In genomic region chr14:79335613-79336012, GRCm38 (mm10) we compare ENCODE assay signal across 27 mouse cellular contexts.
"Had no signal": no experiment of that assay in that cellular context is flagged by ENCODE, and none has a peak within 500 bp of the region (broad histone marks: within the 10 kb centered on the region; RNA-seq: fewer than 3 reads in every experiment).

No protein-coding gene starts in this region.

- H3K4me2 ChIP-seq: limb, embryonic 12.5 days; limb, embryonic 13.5 days; limb, embryonic 15.5 days; liver, embryonic 11.5 days; liver, embryonic 12.5 days; liver, embryonic 13.5 days; liver, embryonic 15.5 days; lung, embryonic 14.5 days; lung, embryonic 15.5 days; midbrain, embryonic 11.5 days; midbrain, embryonic 12.5 days; midbrain, embryonic 13.5 days; midbrain, embryonic 15.5 days; neural tube, embryonic 12.5 days had no signal

- H3K27me3 ChIP-seq: limb, embryonic 12.5 days; limb, embryonic 13.5 days; limb, embryonic 15.5 days; liver, embryonic 12.5 days; liver, embryonic 13.5 days; liver, embryonic 15.5 days; lung, embryonic 15.5 days; megakaryocyte, embryonic 14.5 days; midbrain, embryonic 12.5 days; midbrain, embryonic 13.5 days; midbrain, embryonic 15.5 days; neural tube, embryonic 12.5 days had no signal

- H3K4me3 ChIP-seq: limb, embryonic 10.5 days; limb, embryonic 12.5 days; limb, embryonic 13.5 days; limb, embryonic 15.5 days; liver, embryonic 12.5 days; liver, embryonic 13.5 days; liver, embryonic 15.5 days; lung, embryonic 15.5 days; megakaryocyte, embryonic 14.5 days; midbrain, embryonic 10.5 days; midbrain, embryonic 12.5 days; midbrain, embryonic 13.5 days; midbrain, embryonic 15.5 days; neural tube, embryonic 12.5 days had no signal

- DNase-seq: left cerebral cortex, postnatal 4 days; liver; liver, embryonic 13.5 days; liver, postnatal 0 days; lung, adult 18-20 months; lung, adult 2 months; lung, embryonic 14.5 days; lung, postnatal 10 days; lung, postnatal 14 days; lung, postnatal 36 days; lung, postnatal 4 days; midbrain, embryonic 14.5 days had no signal
